Mouse (Mus musculus) embryo, embryonic 10.5 days (tissue): Measurements from ENCODE around the gene Ubl7.
A peak's percentile ranks its signal among the peaks of the same experiment; 100 is the strongest.
"Not testable (repeated sequence)": the region's sequence is repeated elsewhere in the genome, so short reads cannot be mapped to it uniquely, and the experiment has no call there.

ENCODE experiments used
- DNase-seq: peaks from one replicate; pipeline ENCODE4 v3.0.0-alpha.2; 2015; ENCODE audit warnings: low spot score

Ubl7 gene

DNA sequence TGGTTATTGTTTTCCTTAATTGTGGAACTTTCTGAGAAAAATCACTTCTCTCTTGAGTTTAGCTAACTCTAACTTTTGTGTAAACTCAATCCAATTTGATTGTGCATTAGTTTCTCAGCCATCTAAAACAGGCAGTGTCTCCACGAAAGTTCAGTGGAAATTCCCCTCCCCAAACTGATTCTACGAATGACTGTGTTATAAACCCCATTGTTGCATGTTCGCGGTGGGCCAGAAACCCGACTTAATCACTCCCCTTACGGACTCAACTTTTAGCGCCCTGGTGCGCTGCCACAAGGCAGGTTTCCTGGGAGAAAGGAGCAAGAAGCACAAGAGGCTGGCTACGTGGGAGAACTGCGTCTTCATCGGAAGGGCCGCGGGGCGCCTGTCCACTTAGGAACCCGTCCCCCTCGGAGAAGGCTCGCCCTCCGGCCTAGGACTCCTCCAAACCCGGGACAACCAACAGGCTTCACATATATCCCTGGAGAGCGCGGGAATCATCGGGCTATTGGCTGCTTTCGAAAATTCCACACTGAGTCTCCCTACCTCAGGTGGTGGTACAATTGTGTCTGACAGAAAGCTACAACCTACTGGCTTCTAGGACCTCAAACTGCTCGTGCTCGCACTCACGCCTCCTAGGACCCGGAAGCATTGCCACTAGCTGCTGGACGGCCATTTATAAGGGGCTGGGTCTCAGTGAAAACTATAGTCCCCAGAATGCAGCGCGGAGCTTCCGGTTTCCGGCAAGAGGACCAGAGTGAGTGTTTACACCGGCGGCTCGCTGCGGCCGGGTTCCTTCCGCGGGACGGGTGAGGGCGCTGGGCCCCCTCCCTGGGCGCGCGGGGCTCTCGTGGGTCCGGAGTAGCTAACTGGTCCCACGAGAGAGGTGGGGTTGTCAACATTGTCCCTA is at the start of gene Ubl7:
Gene Ubl7, plus strand, starts transcription at position 726 of the 907 bp plus-strand sequence.
- DNase-seq = peak; percentile 97

DNA sequence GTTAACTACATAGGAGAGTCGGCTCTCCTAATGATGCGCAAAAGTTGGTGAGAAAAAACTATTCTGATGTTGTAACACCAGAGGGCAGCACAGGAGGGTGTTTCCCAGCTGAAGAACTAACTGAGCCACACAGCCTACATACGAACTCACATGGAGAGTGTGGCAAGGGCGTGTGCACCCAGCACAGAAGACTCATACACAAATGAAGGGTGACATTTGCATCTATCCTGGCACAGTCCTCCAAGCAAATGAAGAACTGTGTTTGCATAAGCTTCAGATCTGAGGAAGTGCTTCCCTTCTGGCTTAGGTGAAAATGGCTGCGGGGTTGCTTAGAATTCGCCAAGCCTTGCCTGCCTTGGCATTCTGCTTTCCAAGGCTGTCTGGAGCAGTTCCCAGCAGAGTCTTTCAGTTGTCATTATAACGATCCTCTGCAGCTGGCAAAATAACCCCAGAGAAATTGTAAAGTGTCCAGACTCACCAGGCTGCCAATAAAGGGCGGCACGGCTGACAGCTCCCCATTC is 48.8 kb upstream of the Ubl7 start:
- peak; percentile 76 for DNase-seq

DNA sequence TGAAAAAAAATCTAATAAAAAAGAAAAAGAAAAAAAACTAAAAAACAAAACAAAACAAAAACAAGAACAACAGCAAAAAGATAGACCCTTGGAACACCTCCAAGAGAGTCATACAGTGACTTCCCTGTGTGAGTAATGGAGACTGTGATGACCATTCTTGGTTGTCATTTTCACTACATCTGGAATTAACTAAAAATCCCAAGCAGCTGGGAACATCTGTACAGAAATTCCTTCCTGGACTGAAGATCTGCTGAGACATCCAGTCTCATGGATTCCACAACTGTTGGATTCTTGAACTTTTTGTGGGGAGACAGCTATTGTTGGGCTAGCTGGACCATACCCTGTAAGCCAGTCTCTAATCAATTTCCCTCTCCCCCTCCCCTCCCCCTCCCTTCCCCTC is 46.4 kb upstream of the Ubl7 start:
- no peak for DNase-seq

DNA sequence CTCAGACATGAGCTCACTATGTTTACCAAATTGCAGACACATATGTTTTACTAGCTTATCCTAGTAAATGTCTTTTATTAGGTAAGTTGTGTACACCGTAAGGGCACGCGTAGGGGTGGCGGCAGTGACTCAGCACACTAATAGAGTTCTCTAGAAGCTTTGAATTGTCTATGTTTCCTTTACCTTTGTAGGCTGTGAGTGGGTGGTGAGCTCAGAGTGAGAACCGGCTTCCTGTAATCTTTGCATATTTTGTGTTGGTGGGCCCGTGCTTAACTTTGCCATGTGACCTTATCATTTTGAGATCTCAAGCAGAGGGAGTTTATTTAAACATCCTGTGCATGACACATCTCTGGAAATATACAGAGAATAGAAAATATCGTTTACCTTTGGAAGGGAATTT is 44.2 kb upstream of the Ubl7 start:
- no peak for DNase-seq

DNA sequence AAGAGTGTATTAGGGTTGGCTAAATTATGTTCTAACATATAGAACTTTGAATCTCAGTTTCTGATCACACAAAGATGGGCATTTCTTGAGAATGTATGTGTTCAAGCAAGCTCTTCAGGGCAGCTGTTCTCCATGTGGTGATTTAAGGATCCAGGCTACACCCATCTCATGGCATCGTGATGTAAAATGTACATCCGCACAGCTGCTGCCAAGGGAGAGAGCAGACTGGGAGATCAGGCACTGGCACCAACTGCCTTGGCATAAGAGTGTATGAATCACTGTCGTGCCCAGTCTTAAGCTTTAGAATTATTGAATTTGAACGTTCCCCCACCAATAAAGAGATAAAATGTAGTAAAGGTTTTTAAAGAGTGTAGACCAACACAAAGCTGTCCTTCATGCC is 43.5 kb upstream of the Ubl7 start:
- no peak for DNase-seq

DNA sequence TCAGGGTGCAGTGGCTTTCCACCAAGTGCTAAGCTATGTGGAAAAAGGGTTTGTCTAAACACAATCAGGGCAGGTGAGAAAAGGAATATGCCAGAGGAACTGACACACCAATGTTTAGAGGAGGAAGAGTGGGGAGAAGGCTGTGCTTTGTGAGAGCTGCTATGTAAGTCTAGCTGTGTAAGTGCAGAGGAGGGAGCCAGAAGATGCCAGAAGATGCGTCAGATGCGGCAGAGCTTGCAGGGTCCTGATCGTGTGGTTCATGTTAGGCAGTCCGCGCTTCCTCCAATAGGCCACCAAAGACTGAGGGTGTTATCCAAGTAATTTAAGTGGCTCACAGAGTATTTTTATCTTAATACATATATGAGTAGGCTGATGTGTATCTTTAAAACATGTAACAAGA is 42.9 kb upstream of the Ubl7 start:
- DNase-seq = no peak

DNA sequence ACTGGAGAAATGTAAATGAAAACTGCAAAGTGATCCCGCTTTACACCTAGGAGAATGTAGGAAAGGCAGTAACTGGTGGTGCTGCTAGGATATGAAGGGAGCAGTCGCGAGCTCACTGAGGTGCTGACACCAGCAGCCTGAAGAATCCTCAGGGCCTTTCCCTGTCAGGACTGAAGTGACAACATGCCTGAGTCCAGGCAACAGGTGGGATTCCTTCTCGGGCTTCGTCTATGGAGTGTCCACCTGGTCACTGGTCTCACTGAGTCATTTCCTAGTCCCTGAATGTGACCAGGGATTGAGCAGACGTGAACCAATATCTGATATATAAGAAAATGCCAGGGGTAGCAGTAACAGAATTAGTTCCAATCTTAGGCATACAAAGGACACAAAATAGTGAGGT is 42.0 kb upstream of the Ubl7 start:
- DNase-seq = no peak

DNA sequence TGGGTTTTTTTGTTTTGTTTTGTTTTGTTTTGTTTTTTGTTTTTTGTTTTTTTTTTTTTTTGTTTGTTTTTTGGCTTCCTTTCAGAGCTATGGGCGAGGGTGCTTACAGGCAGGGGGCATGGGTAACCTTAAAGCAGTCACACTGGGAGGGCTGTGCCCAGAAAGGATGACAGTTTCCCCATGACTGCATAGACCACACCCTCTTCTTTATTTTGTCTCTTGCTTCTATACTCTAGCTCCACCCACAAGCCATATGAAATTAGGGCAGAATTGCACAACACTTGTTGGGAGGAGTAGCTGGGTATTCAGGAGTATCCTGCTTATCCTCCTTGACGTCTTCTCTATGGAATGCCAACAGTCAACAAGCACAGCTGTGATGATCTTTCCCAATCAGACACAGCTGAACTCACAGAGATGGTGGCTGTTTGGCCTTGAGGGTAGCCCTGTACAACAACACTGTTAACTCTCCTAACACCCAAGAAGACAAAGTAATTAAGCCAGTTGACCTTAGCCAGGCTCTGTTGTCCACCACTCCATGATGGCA is 40.4 kb upstream of the Ubl7 start:
- no peak for DNase-seq

DNA sequence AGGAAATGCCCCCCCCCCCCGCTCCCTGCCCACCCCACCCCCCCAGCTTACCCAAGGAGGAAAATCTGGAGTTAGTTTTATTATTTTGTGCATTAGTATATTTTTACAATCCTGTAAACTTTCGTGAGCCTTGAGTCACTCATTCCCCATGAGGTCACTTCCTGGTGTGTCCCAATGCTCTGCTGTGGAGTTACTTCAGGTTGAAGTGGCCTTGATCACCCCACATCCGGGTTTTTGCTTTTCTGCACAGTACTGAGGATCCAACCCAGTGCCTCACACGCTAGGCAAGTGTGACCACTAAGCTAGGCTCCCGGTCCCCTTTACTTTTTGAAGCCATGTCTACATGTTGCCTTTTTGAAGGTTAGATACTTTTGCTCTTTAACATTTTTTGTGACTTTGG is 36.6 kb upstream of the Ubl7 start:
- no peak for DNase-seq

DNA sequence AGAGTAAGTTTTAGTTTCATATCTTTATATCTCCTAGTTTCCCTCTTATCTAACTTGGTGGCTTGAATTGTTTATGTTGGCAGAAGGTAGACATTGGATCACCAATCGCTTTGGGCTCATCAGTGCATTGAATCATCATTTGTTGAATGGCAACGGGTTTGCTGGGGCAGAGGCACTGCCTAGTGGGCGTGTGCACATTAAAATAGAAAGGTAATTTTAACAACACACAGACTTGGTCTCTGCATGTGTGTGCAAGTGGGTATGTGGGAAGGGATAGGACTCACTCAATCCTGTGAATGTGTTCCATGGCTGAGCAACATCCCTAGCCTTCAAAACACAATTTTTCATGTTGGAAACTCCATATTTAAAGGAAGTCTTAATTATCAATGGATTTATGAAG is 35.8 kb upstream of the Ubl7 start:
- no peak for DNase-seq

DNA sequence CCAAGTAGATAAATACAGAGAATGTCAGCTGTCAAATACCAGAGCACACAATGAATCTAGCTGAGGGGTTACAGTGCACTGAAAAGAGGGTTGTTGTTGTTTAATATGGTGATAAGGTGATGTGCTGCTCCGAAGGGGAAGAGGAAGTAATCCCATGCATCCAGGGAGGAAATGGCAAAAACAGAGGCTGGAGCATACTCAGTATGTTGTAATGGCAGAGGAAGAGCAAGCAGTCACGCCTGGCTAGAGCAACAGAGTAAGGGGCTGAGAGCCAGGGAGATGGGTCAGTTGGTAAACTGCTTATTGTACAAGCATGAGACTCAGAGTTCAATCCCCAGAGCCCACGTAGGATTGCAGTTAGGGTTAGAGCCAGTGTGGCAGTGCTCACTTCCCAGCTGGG is 31.6 kb upstream of the Ubl7 start:
- no peak for DNase-seq

DNA sequence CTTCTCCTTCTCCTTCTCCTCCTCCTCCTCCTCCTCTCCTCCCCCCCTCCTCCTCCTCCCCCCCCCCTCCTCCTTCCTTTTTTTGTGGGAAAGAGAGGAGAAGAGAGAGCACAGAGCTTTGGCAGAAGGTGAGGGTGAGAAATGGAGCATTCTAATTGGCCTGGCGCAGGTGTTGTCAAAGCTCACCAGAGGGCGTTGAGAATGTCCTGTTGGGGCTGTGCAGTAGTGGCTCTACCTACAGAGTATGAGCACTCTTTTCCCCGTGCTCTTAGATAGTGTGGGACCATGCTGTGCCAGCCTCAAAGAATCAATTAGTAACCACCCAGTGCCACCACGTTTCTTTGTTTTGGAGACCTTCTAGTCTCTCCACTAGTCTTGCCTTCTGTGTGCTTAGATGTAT is 30.5 kb upstream of the Ubl7 start:
- no peak for DNase-seq

DNA sequence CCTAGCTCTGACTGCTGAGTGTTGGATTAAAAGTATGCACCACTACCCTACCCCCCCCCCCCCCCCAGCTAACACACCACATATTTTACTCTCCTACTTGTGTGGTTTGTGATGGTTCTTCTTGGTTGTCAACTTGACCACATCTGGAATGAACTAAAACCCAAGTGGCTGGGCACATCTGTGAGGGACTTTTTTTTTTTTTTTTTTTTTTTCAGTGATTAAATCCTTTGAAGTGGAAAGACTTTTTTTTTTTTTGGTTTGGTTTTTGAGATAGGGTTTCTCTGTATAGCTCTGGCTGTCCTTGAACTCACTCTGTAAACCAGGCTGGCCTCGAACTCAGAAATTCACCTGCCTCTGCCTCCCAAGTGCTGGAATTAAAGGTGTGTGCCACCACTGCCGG is 29.0 kb upstream of the Ubl7 start:
- not testable (repeated sequence) for DNase-seq

DNA sequence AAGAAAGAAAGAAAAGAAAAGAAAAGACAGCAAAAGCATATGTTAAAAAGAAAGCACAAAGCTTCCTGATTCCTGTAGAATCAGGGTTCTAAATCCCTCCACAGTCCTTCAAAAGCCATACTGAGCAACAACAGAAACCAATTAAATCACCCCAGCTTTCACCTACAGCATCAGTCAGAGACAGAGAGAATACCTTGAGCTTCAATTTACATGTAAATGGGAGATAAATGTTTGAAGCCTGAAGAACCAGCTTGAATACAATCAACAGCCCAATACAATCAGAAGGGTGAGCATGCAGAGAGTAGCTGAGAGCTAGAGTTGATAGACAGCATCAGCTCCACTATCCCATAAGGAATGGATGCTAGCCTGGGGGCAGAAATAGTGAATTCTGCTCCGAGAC is 27.4 kb upstream of the Ubl7 start:
- DNase-seq = no peak

DNA sequence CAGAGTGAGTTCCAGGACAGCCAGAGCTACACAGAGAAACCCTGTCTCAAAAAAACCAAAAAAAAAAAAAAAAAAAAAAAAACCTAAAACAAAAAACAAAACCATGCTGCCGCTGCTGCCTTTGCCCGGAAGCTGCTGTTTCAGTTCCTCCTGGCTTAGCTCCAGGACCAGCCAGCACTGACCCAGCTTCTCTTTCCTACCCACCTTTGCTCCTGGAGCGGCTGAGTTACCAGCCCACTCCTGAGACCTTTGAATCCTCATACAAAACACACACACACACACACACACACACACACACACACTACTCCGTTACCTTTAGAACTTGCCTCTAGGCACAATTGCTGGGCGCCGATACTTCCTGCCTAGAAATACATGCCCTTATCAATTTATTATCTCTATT is 22.7 kb upstream of the Ubl7 start:
- no peak for DNase-seq

DNA sequence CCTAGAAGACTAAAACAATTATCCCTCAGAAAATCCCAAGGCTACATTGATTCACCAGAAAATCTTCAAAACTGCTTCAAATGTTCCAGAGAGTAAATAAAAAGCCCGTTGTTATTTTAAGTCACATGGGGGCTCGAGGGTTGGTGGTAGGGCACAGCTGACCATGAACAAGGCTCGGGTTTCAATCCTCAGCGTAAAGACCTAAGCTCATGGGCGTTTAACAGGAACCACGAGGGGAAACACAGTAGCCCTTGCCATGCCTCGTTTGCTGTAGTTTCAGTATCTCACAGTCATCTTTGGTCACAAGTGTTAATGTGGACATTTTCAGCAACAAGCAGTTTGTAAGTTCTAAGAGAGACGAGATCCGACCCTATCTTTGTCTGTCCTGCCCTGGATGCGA is 10.3 kb upstream of the Ubl7 start:
- DNase-seq = peak; percentile 44

DNA sequence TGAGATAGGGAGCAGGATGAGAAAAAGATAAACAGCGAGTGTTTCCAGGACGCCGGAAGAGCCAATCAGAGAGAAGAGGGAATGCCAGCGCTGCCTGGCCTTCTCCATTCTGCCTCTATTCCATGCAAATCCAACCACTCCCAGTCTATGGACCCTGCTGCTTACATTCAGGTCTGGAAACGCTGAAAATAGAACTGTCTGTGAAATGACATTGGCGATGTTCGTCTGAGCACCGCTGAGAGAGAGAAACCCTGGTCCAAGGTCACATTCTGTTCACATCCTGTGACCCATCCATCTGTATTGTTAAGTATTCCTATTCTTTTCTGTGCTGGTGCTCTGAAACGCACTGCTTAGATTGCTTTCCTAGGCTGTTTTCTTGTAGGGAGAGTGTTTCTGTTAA is 9.6 kb upstream of the Ubl7 start:
- DNase-seq = peak; percentile 32

DNA sequence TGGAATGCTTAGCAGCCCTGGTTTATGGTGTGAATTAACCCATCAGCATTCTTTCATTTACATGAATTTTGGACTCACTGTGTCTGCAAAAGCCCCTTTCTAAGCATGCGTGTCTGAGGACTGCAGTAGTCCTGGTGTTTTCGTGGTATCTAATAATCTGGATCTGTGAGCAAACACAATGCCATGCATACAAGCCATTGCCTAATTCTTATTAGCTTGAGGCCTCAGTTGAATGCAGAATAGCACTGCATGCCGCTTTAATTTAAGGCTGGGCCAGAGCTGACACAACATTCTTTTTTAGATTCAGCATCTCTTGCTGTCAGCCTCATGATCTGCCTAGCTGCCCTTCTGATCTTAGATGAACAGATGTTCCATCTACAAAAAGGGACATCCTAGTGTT is 9.2 kb upstream of the Ubl7 start:
- DNase-seq = peak; percentile 12

DNA sequence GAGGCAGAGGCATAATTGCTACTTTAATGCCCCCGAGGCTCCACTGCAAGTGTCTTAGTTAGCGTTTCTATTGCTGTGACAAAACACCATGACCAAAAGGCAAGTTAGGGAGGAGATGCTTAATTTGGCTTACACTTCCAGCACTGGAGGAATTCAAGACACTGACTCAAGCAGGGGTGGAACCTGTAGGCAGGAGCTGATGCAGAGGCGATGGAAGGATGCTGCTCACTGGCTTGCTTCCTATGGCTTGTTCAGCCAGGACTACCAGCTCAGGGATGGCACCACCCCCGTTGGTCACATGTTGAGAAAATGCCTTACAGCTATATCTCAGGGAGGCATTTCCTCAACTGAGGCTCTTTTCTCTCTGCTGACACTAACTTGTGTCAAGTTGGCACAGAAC is 8.6 kb upstream of the Ubl7 start:
- no peak for DNase-seq

DNA sequence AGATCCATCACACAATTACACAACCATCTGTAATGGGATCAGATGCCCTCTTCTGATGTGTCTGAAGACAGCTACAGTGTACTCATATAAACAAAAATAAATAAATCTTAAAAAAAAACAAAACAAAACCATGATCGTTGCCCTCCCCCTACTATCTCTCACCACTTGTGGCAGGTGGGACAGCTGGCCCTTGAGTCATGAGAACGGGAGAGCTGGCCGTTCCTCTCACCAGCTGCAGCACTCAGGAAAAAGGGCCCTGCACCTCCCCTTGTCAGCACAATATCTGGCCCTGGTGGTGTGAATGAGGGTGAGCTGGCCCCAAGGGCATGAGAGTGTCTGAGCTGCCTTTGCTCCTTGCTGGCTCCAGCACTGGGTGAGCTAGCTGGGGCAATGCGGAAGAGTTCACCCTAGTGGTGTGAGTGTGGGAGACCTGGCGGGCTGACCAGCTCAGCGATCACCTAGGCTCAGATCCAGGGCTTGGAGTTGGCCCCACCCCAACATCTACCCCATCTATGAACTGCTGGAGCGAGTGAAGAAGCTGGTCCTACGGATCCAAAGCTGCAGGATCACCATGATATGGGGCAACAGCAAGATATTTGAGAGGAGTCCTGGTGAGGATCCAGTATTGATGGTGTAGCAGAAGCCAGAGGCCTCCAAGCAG is 7.1 kb upstream of the Ubl7 start:
- no peak for DNase-seq

DNA sequence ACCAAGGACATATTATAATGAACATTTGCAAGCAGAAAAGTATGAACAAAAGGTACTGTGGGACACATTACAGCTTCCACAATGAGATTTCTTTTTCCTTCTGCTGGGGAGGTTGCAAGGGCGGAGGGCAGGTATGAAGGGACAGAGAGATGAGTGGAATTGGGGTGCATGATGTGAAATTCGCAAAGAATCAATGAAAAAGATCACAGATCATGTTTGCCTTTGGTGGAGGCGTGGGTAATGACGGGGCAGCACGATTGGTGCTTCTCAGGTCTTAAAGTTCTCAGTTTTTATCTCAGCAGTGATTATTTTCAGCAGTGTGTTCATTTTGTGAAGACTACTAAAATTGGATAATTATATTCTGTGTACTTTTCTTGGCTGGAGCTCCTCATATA is 6.5 kb upstream of the Ubl7 start:
- no peak for DNase-seq

DNA sequence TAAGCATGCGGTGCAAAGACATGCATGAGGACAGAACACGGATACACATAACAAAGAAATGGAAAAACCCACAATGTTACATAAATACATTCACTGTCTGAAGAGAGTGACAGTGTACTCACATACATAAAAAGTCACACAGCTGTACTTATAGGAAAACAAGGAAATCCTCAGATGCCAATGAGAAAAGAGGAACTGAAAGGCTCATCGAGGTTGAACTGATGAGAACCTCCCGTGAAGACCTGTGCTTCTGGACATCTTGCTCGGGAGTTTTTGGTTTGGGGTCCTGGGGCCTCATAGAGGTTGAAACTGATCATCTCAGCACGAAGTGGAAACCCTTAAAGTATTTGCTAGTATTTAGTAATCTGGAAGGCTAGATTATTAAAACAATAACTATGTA is 3.6 kb upstream of the Ubl7 start:
- no peak for DNase-seq

DNA sequence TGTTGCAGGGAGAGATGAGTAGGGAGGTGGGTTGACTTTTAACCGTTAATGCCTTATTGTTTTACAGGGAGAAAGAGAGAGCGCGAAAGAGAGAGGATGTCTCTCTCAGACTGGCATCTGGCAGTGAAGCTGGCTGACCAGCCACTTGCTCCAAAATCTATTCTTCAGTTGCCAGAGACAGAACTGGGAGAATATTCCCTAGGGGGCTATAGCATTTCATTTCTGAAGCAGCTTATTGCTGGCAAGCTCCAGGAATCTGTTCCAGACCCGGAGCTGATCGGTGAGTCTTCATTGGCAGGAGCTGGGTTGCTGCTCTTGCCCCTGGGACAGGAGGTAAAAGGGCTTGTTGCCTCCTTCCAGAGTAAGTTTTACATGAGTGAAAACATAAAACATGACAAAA is 1.8 kb downstream of the Ubl7 start:
- DNase-seq = no peak
